Mouse (Mus musculus): ENCODE results near the gene Mup3. TPM values are rescaled to one million over a fixed set of nuclear protein-coding genes. Genes with fewer than 3 reads are reported as not detected.

Gene Mup3
- polyA plus RNA-seq, 1 experiment from 2014 or later = not detected

Other genes with a start within 250 kb of the Mup3 start
- not detected in 2 replicates for gene Mup20, start 33.2 kb downstream of the Mup3 start, polyA plus RNA-seq (2015; fragmentation: Nextera tagmentation; extraction: Ambion mirVana)
- not detected in 2 replicates for gene Mup21, start 63.5 kb upstream of the Mup3 start, polyA plus RNA-seq (2015; fragmentation: Nextera tagmentation; extraction: Ambion mirVana)
- 3.4 and 3.5 TPM in 2 replicates for gene Zfp37, start 143.7 kb upstream of the Mup3 start, polyA plus RNA-seq (2015; fragmentation: Nextera tagmentation; extraction: Ambion mirVana)
- 25.5 and 29.0 TPM in 2 replicates for gene Slc31a2, start 175.2 kb upstream of the Mup3 start, polyA plus RNA-seq (2015; fragmentation: Nextera tagmentation; extraction: Ambion mirVana)

Measured in lung, postnatal 0 days (tissue).